Mouse (Mus musculus): ENCODE measurements around the gene Samm50. TPM values are rescaled to one million over a fixed set of nuclear protein-coding genes. Genes with fewer than 3 reads are reported as not detected.

Samm50 gene
- polyA plus RNA-seq (2012; rRNA removed) = 27.2 and 29.6 TPM in 2 replicates

DNA sequence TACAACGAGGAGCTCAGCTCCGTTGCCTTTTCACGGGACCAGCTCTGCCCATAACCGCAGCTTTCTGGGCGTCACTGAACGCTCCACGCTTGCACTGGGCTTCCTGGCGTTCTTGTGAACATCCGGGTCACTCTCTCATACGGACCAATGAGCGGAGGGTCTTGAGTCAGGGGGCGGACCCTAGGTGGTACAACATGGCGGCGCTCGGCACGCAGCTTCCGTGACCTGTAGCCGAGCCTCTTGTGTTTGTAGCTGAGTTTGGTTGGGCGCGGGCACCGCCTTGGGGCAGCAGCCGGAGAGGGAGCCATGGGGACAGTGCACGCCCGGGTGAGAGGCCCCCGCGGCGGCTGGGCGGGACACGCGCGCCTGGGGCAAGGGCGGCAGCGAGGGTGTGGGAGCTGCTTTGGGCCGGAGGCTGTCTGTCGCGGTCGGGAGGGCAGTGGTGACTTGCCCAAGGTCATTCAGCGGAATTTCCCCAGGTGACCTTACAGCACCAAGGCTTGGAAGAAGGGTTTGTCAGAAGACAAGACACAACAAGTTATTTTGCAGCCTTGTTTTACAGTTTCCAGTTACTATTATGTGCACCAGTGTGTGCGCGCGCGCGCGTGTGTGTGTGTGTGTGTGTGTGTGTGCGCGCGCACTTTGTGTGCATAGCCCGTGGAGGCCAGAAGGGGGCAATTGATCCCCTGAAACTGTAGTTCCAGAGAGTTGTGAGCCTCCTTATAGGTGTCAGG is at the start of gene Samm50:
Gene Samm50, plus strand, starts transcription at position 184 of the 734 bp plus-strand sequence.

DNA sequence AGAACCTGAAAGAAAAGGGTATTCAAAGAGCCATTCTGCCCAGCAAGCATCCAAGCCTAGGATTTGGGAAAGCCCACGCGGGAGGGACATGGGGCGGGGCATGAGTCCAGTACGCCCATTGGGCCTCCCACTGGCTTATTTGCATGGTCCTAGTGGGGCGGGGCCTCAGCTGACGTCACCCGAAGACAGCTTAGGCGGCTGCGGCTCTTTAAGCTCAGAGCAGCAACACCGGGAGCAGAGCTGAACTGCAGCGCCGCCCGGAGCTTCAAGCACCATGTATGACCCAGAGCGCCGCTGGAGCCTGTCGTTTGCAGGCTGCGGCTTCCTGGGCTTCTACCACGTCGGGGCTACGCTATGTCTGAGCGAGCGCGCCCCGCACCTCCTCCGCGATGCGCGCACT is 24.4 kb upstream of the Samm50 start, which contains the start of gene Pnpla3:
Gene Pnpla3, plus strand, starts transcription at position 238 of the 400 bp plus-strand sequence.

DNA sequence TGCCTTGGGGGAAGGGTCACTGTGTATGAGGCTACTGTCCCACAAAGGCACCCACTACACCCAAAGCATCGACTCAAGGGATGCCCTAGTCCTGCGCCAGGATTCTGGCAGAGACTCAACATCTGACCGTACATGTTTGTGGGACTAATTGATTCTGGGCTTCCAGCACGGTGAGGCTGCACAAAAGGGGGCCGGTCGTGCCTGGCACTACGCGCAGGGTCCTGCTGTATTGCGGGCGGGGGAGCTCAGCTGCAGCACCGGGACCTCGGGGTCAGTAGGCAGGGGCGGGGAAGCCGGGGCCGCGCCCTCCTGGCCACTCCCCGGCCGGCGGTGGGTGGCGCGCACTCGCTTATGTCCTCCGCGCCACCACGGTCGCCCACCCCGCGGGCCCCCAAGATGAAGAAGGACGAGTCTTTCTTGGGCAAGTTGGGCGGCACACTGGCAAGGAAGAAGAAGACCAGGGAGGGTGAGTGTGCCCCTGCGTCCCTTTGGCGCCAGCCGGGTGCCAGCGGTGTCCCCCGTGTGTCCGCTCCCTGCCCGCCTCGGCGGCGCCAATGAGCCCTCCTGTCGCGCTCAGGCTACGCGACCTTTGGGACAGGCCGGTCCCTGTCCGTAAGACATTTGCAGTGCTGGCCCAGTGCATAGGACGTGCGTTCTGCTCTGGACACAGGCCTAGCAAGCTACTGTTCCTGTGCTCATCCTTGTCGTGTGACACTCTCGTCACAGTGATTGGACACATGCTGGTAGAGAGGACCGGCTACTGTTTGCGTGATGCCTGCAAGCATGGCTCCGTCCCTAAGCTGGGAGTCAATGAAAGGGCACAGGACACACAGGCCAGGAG is 39.9 kb downstream of the Samm50 start, which contains the start of gene Parvb:
Gene Parvb, plus strand, starts transcription at position 323 of the 841 bp plus-strand sequence.

Other genes with a start within 250 kb of the Samm50 start
- gene Efcab6, start 126.9 kb upstream of the Samm50 start, polyA plus RNA-seq (2012; rRNA removed) = 0.93 and 1.6 TPM in 2 replicates
- 81.3 and 85.5 TPM in 2 replicates for gene Sult4a1, start 86.5 kb upstream of the Samm50 start, polyA plus RNA-seq (2012; rRNA removed)
- gene Pnpla5, start 69.1 kb upstream of the Samm50 start, polyA plus RNA-seq (2012; rRNA removed) = not detected in 2 replicates
- 9.5 and 10.9 TPM in 2 replicates for gene Pnpla3, start 24.4 kb upstream of the Samm50 start, polyA plus RNA-seq (2012; rRNA removed)
- 11.3 and 15.9 TPM in 2 replicates for gene Parvb, start 39.8 kb downstream of the Samm50 start, polyA plus RNA-seq (2012; rRNA removed)
- gene Parvg, start 131.8 kb downstream of the Samm50 start, polyA plus RNA-seq (2012; rRNA removed) = 1.3 and 1.9 TPM in 2 replicates

Data from central nervous system, embryonic 14 days (tissue).